Mouse (Mus musculus) MN1 (cell line): ENCODE data around the gene Spata21.

Experiments used
- DNase-seq: peaks from one replicate; pipeline ENCODE4 v3.0.0-alpha.2; 2016; ENCODE audit warnings: low spot score

The Spata21 gene

DNA sequence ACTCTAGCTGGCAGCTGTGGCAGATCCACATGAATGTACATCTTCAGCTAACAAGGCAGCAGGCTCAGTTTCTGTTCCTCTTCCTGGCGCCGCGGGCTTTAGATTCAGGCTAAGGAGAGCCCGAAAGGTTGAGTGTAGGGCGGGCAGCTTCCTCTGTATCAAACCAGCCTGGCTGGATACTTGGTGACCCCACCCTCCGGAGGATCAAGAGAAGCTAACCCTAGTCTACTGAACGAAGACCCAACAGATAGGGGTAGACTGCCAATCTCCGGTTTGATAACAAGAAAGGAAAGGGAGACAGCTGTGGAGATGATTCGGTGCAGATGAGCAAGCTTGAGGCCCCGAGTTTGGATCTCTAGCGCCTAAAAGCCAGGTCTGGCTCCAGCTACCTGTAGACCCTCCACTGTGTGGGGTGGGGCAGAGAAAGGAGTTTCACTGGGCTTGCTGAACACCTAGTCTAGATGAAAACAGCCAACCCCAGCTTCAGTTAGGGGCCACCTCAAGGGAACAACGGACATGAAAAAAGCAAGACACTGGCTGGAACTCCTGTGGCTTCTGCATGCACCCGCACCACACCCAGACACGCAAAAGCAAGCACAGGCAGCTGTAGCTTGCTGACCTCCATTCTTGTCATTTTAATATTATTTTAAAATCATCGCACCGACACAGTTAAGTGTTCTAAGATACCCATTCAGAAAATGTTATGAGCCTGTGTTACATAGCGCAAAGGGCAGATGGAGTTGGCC, 11.2 kb upstream of the Spata21 start:
- DNase-seq = no peak

DNA sequence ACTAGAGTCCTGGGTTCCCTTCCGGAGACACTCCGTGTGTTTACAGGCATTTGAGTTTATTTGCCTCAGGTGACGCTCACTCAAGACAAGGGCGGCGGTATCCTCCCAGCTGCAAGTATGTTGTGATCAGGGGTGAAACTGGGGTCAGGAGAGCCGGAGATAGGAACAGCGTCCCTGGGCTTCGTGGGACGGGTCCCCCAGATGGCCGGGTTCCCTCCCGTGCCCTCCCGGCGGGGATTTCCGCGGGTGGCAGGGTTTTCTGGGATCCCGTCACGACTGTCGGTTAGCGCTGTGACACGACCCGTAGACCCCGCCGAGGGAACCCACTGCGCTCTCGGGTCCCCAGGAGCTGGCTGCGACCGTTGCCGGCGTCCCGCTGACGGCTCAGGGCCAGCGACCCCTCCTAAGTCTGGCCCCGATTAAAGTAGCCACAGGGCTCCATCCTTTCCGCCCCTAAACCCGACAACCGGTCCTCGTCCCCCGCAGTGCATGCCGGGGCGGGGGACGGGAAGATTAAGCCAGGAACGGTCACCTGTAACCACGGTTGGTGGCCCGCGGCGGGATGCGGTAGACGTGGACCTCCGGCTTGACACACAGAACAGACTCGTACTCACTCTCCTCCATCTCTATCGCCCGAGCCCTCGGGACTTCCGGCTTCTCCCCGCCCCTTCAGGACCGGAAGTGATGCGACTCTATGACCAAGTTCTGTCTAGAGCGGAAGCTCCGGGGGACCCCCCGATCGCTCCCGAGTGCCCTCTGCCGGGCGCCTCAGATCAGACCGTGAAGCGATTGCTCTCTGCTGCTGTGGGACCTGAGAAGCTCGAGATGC, 10.2 kb upstream of the Spata21 start, which contains the start of gene Necap2:
Gene Necap2 (minus strand): TSS at position 677 of the 829 bp plus-strand sequence.
- peak; percentile 100 for DNase-seq

DNA sequence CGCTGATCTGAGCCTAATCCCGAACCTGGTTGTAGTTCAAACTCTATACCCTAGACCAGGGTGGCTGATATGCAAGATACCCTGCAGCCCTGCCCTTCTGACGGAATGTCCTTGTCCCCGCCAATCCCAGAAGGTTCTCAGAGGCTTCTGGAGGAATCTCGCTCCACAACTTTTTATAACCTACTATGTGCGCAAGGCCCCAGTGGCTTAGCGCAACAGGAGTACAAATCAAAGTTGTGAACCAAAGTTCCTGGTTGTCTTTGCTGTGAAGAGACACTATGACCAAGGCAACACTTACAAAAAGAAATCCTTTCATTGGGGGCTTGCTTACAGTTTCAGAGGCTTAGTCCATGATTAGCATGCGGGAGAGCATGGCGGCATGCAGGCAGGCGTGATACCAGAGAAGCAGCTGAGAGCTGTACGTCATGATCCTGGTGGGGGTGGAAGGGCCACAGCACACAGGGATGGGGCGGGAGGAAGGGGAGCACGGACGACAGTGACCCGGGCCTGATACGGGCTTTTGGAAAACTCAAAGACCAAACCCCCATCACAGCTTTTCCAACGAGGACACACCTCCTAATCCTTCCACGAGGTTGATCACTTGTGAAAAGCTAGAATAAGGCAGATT, 9.5 kb upstream of the Spata21 start:
- no peak for DNase-seq

DNA sequence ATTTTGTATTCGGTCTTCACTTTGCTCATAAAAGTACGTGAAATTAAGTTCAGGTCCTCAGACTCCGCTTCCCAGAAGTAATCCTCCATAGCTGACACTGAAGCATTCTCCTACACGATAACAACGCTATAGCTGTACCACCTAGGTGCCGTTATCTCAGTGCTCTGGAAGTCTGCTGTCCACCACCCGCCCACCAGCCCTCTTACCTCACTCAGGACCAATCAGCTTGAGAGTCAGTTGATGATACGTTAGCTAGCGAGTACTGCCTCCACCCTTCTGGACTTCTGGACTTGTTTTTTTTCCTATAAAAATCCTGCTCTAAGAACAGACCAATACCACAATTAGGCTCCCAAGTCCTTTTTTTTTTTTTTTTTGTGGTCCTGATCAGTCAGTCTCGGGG, 1.3 kb upstream of the Spata21 start:
- no peak for DNase-seq

DNA sequence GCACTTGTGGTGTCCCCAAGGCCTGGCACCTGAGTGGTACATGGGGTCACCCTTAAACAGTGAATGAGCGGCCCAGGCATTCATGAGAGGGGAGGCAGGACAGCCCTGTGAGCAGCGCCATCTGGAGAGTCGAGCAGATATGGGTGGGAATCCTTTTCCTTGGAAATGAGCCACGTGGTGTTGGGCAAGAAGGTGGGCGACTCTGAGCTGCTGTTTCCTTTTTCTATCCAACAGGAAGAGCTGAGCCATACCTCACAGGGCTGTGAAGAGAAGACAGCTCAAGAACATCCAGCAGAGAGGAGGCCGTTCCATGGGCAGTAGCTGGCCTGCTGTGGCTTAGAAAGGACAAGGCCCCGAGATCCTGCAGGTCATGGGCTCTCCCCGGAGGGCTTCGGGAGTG, 581 bp downstream of the Spata21 start:
- DNase-seq = no peak

DNA sequence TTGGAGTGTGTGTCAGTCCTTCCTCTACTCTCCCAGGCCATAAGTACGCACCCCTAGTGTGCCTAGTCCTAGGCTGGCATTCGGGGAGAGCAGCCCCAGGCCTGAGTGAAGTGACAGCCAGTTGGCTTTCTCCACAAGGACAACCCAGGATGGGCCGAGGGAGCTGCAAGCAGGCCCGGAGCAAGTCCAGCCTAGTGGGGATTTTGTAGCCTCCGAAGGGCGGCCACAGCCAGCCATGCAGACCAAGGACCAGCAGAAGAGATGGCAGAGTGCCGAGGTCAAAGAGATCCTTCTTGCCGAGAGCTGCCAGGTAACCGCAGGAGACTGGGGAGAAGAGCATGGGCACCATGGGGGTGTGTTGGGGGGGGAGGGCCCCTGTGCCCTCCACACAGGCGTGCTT, 6.9 kb downstream of the Spata21 start:
- no peak for DNase-seq

DNA sequence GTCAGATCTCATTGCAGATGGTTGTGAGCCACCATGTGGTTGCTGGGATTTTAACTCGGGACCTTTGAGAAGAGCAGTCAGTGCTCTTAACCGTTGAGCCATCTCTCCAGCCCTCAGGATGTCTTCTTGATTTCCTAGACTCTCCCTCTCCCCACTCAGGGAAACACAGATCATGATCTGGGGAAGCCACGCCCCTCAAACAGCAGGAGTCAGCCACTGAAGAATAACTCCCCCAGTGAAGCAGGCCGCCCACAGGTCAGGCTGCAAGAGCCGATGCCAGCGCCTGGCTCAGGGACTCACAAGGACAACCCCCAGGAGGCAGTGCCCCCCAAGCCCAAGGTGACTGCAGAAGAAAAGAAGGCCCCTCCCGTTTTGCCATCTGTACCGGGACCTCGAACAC, 8.6 kb downstream of the Spata21 start:
- DNase-seq = no peak

DNA sequence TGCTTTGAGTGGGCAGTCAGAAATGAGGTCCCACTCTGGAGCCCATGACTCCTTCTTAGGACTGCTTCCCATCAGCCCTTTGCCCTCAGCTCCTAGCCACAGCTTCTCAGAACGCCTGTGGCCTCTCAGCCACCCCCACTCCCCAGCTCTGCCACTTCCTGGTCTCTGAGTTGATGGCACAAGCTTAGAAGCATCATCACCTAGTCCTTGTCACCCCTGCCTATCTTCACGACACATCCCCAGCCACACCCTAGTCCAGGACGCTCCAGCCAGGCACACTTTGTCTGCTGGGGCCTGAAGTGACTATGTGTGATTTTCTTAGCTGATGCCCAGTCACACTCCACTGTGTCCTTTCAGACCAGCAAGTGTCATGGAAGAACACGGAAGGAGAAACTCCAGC, 10.8 kb downstream of the Spata21 start:
- no peak for DNase-seq

DNA sequence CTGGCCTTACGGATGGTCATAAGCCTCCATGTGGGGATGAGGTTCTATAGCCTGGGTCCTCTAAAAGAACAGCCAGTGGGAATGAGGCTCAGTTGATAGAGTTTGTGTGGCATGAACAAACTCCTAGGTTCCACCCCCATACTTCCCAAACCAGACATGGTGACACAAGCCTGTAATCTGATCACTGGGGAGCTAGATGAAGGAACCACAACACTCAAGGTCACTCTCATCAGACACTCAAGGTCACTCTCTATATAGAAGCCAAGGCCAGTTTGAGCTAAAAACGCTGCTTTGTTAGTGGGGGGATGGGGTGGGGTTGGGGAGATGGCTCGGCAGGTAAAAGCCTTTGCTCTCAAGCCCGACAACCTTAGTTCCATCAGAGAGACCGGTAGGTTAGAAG, 11.8 kb downstream of the Spata21 start:
- DNase-seq = no peak

DNA sequence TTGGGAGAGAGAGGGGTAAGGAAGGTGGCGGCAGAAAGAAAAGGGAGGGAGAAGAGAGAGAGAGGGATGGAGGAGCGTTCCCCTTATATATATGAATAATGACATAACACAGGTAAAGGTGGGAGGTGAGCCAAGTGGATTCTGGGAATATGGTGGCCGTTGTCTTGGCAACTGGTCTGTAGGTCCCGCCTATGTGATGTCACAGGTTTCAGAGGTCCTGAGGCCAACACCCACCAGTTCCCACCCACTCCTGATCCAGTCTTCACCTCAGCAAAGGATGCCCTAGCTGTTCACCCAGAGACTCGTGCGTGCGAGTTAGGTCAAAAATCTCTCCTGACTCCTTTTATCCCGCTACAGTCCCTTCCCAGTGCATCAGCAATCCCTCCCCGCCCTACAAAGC, 13.2 kb downstream of the Spata21 start:
- no peak for DNase-seq

DNA sequence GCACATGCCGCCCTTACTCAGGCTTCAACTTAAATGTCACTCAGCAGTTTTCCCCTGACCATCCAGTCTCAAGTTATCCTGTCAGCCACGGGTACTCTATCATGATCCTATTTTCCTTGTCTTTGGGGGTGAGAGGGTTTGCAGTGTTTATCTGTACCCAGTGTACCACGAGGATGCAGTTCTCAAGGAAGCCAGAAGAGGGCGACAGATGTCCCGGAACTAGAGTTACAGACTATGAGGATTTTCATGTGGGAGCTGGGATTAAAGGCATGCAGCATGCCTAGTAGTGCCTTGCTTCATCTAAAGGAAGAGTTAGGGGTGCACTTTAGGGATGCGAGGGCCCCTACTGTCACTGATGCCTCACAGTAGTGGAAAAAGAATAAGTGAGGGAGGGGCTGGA, 13.7 kb downstream of the Spata21 start:
- DNase-seq = no peak

DNA sequence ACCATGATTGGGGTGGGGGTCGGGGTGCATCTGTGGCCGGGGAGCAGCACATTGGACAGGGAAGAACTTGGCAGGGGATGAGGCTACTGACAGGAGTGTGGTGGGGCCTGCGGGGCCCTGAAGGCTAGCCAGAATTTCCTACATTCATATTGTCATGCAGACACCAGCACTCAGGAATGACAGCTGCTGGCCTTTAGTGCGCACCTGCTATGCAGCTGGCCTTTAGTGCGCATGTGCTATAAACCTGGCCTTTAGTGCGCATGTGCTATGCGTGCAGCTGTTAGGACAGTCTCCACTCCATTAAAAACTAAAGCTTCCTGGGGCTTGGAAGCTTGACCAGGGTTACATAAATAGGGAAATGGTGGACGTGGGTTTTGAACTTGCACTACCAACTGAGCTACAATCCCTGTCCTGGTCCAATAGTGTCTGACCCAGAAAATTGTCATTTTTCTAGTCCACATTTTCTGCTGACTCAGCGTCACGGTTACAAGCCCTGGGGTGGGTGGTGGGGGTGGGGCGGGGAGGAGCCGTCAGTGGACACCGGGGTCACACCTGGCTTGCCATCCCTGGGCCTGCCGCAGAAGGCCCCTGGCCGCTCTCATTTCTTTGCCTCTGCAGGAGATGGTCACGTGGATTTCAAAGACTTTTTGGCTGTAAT, 18.5 kb downstream of the Spata21 start:
- DNase-seq = no peak

DNA sequence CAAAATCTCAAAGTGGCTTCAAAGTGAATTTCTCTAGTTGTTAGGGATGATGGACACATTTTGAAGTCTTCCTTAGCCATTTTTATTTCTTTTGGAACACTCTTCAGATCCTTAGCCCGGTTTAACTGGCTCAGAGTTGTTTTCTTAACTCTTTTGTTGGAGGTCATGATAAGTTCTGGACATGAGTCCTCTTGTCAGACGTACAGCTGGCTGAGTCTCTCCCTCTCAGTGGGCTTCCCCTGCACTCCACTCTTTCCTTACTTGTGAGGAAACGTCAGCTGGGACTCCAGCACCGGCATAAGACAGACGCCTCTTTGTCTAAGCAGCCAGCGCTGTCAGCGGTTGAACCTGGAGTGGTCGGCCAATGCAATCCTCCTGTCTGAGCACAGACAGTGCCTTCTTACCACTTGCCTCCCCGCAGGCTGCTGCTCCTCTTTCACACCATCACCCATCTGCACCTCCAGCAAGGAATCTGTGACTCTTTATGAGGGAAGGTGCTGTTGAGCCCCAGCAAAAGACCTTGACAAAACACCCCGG, 20.1 kb downstream of the Spata21 start:
- no peak for DNase-seq

DNA sequence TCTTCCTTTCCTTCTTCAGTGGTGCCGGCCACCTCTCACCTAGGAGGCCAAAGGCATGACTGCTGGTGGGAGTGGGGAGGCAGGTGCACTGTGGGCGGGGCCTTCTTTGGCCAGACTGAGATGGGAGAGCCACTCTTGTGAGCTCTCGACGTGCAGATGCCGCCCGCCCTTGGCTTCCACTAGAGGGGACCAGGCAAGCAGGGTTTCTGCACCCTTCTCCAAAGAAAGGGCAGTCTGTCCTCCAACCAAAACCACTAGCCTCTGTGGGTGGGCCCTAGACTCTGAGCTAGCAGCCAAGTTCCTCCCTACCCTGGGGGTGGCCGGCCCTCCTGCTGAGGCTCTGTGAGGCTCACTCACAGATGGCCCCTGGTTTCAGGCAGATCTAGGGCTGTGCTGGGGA, 25.7 kb downstream of the Spata21 start:
- no peak for DNase-seq

DNA sequence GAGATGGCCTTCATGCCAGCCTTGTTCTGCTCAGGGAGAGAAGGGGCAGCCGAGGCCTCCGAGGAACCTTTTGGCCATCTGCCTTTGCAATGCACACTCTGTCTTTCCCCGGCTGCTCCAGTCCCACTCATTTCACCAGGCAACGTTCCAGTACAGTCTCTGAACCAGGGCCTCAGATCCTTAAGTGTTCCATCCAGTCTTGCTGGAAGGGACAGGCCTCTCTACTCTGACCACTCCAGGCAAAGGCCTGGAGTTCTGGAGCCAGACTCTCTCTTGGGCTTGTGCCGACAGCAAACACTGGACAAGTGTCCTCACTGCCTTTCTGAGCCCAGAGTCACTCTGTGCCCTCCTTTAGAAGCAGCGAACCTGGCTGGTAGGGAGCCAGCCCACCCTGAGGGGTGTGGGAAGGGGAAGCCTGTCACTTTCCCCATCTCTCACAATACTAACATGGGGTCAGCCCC, 26.4 kb downstream of the Spata21 start:
- no peak for DNase-seq

DNA sequence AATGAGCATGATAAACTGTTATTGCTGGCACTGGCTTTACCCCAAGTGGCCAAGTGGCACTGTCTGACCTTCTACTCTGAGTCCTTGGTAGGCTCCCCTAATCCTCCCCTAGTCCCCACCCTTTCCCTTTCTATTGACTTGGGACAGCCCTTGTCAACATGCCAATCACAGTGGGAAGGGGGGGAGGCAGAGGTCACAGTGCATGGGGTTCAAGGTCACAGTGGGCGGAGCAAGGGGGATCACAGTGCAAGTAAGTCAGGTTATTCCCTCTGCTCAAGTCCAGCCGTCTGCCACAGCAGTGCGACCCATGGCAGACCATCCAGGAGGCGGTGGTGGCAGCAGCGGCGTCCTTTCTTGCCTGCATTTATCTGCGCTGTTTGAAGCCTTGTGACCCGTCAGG, 27.3 kb downstream of the Spata21 start:
- DNase-seq = no peak

DNA sequence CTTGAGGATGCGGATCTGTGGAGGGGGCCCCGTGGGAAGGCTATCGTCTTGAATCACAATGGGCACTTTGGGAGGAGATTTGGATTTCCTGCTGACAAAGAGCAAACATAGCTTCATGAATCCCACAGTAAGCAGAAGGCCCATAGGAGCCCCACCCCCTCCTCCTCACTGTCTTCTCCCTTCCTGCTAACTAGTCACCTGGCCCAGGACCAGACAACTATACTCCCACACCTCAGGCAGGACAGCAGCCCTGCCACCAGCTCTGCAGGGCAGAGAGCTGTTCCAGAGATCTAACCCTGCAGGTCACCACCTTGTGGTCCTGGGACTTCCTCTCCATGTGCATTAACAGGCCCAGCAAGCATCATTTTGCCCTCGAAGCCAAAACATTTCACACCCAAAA, 30.6 kb downstream of the Spata21 start:
- no peak for DNase-seq

DNA sequence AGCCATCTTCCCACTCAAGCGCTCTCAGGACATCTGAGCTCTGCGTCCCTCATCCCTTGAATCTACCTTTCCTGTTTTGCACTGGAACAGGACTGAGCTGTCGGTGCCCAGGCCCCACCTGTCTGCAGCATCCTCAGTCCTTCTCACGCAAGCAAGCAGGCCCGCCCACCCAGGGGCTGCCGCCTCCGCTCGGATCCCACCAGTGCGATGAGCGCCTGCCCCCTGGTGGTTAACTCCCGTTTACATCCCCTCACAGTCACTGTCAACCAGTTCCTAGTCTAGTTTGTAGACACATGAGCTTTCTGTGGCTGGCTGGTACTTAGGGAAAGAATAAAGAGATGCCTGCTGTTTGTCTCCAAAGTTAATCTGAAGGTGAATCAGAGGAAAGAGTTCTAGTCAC, 32.6 kb downstream of the Spata21 start:
- DNase-seq = peak; percentile 57

DNA sequence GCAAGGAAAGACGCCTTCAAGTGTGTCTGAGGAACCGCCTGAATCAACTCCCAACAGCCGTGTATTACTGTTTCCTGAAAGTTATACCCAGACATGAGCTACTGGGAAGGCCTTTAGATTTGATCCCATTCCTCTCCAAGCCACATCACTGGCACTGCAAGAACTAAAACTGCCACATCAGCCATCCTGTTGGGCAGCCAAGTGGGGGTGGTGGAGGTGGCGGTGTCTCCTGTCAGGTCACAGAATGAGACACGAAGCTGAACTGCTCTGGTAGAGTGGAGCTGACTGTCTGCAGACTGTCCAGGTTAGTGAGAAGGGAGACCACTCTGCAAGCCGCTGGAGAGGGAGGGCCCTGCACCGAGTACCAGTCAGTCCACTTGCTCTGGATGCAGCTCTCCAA, 34.5 kb downstream of the Spata21 start:
- DNase-seq = no peak

DNA sequence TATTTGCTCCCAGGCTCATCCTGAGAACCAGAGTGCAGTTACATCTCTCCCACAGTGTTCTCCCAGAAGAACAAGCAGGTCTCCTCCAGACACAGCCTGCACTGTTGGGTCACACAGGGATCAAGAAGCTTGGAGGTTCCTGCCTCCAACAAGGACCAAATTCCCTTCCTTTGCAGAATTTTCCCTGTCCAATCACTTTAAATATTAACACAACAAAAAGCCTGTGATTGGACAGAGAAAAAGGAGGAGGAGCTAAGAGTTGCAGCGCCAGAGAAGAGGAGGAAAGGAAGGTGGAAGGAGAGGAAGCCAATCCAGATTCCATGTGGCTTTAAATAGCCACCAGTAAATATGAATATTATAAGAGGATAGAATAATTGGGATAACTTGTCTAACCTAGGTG, 34.9 kb downstream of the Spata21 start:
- no peak for DNase-seq

DNA sequence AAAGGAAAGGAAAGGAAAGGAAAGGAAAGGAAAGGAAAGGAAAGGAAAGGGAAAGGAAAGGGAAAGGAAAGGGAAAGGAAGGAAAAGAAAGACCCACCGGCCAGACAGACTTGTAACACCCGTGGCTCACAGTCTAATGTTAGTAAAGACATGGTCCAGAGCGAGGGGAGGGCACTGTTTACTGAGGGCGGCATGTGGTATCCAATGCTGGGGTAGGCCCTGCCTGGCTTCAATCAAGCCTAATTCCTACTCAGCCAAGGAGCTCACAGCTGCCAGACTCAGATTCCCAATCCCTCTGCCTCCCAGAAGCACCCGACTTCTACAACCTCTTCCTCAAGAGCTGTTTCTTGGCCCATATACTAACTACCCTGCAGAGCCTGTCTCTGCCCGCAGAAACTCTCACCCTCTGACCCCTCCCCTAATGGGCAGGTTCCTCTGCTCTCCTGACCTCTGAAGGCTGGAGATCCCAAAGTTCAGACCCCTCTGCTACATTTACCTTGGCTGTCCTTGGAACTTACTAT, 41.1 kb downstream of the Spata21 start:
- DNase-seq = peak; percentile 46
